Mouse (Mus musculus) sigmoid colon, adult 10 weeks (tissue): ENCODE results near the gene Ms4a3. TPM values are rescaled to one million over a fixed set of nuclear protein-coding genes. Genes with fewer than 3 reads are reported as not detected.

Source experiments
- polyA plus RNA-seq: library from polyadenylated mRNA; stranded (reverse); fragments of 350-450 nt; fragmentation: Illumina TruSeq; extraction: RNeasy Lipid Tissue Mini Kit (QIAGEN cat#74804); gene quantifications from one replicate; pipeline ENCODE4 v1.2.3, GENCODE M21; 2014; ENCODE audit warnings: low read depth, low replicate concordance

Ms4a3 gene
- not detected for polyA plus RNA-seq

DNA sequence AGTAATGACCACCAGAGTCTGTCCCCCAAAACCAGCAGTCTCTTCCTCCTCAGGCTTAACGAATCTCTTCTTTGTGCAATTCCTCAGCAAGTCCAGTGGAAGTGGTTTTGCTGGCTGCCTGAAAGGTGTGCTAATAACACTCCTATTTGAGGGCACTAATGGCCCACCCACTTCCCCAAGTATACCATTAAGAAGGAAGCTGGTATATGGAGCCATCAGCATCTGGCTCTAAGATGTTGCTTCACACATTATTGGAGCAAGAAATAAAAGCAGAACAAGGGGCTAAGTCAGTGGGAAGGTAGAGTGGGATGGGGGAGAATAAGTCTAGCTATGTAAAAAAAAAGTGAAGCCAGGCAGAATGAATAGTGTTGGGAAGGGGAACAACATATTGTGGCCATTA lies at the start of gene Ms4a3:
Gene Ms4a3, minus strand, starts transcription at position 120 of the 400 bp plus-strand sequence.

DNA sequence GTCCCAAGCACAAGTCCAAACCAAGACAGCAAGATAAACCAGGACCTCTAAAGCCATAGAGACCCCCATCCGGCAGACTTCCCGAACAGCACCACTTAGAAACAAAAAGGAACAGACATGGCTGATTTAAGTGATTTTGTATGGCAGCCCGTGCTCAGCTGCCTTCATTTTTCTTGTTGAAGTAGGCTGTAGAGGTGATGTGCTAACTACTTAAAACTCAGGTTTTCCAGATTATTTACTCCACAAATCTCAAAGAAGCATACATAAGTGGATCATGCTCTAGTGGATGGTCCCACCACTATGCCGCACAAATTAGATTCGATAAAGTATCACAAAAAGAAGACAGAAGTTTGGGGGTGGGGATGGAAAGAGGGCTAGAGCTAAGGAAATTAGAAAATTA lies 19.8 kb upstream of the Ms4a3 start, which contains the start of gene Oosp2:
Gene Oosp2, minus strand, starts transcription at position 101 of the 400 bp plus-strand sequence.

DNA sequence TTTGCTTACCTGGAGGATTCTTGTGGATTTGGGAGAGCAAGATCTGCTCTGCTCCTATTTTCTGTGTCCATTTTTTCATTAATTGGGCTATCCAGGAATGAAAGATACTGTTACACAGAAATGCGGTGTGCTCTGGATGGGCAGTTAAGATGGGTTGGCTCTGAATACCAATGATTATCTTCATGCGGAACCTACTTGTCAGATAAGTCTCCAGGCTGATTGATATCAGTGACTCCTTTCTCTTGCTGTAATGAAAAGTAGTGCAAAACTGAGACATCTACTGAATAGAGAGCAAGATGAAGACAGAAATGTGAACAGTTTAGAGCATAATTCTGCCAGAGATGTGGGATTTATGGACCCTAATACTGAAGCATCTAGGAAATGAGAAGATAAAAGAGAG lies 17.1 kb downstream of the Ms4a3 start, which contains the start of gene Ms4a2:
Gene Ms4a2, minus strand, starts transcription at position 169 of the 400 bp plus-strand sequence.

DNA sequence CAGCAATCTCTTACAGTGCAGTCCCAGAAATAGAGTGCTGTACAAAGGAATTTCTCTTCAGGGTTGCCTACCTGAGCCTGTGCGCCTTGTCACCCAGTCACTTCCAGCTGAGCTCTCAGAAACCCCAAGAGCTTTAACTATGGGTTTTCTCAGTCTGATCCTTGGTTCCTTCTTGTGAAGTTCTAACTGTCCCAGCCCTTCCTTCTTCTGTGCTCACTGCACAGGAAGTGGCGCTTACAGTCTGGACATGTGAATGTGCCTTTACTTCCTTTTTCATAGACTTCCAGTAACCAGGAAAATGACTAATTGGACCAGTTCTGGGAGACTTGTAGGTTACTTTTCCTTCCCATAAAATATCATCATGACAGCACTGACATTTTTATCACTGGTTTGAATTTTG lies 36.0 kb downstream of the Ms4a3 start, which contains the start of gene Ms4a6d:
Gene Ms4a6d, minus strand, starts transcription at position 247 of the 400 bp plus-strand sequence.

Other genes with a start within 250 kb of the Ms4a3 start
- 11.6 TPM for gene Ms4a4c, start 236.1 kb downstream of the Ms4a3 start, polyA plus RNA-seq
- 19.9 TPM for gene Ms4a4b, start 197.3 kb downstream of the Ms4a3 start, polyA plus RNA-seq
- gene Ms4a6c, start 171.5 kb downstream of the Ms4a3 start, polyA plus RNA-seq = 28.8 TPM
- gene Gm8369, start 154.9 kb downstream of the Ms4a3 start, polyA plus RNA-seq = 12.7 TPM
- gene Ms4a6b, start 124.3 kb downstream of the Ms4a3 start, polyA plus RNA-seq = 23.9 TPM
- gene Ms4a4d, start 104.0 kb downstream of the Ms4a3 start, polyA plus RNA-seq = 47.9 TPM
- gene Ms4a6d, start 36.0 kb downstream of the Ms4a3 start, polyA plus RNA-seq = 10.4 TPM
- gene Ms4a2, start 17.1 kb downstream of the Ms4a3 start, polyA plus RNA-seq = 0.41 TPM
- gene Oosp2, start 19.7 kb upstream of the Ms4a3 start, polyA plus RNA-seq = not detected
- gene Oosp1, start 50.3 kb upstream of the Ms4a3 start, polyA plus RNA-seq = 0.66 TPM
- not detected for gene Oosp3, start 56.2 kb upstream of the Ms4a3 start, polyA plus RNA-seq
- gene Gif, start 106.7 kb upstream of the Ms4a3 start, polyA plus RNA-seq = not detected
- 17.5 TPM for gene Mrpl16, start 129.5 kb upstream of the Ms4a3 start, polyA plus RNA-seq
- 87.6 TPM for gene Stx3, start 178.6 kb upstream of the Ms4a3 start, polyA plus RNA-seq
- not detected for gene Olfr1417, start 198.4 kb upstream of the Ms4a3 start, polyA plus RNA-seq
- not detected for gene Olfr1418, start 220.2 kb upstream of the Ms4a3 start, polyA plus RNA-seq
- gene Olfr1419, start 234.3 kb upstream of the Ms4a3 start, polyA plus RNA-seq = not detected
- not detected for gene Olfr1420, start 245.7 kb upstream of the Ms4a3 start, polyA plus RNA-seq